Mouse (Mus musculus): ENCODE results near the gene Gng7.

Gene Gng7

GRCm38 (mm10) chr10:81025047-81025621, 10.4 kb upstream of the Gng7 start:
- DNase-seq, result no peak

- no peak for DNase-seq
Measured at GRCm38 (mm10) chr10:81024346-81024937, 9.7 kb upstream of the Gng7 start.

- DNase-seq, result no peak
Measured at GRCm38 (mm10) chr10:81022744-81023143, 8.0 kb upstream of the Gng7 start.

- DNase-seq, result no peak
Measured at GRCm38 (mm10) chr10:81021547-81022110, 6.9 kb upstream of the Gng7 start.

GRCm38 (mm10) chr10:81020207-81020606, 5.5 kb upstream of the Gng7 start:
- no peak for DNase-seq

GRCm38 (mm10) chr10:81019687-81020086, 4.9 kb upstream of the Gng7 start:
- no peak for DNase-seq

GRCm38 (mm10) chr10:81018326-81018725, 3.6 kb upstream of the Gng7 start:
- no peak for DNase-seq

GRCm38 (mm10) chr10:81016645-81017044, 1.9 kb upstream of the Gng7 start:
- DNase-seq, result peak in 1 of 2 experiments; percentile 32

- DNase-seq, result no peak
Measured at GRCm38 (mm10) chr10:81015666-81016065, 921 bp upstream of the Gng7 start.

- no peak for DNase-seq
Measured at GRCm38 (mm10) chr10:81010851-81011250, 3.9 kb downstream of the Gng7 start.

GRCm38 (mm10) chr10:81007240-81007639, 7.5 kb downstream of the Gng7 start:
- no peak for DNase-seq

- no peak for DNase-seq
Measured at GRCm38 (mm10) chr10:81006005-81006677, 8.6 kb downstream of the Gng7 start.

- no peak for DNase-seq
Measured at GRCm38 (mm10) chr10:81001161-81001560, 13.6 kb downstream of the Gng7 start.

GRCm38 (mm10) chr10:81000197-81001062, 14.3 kb downstream of the Gng7 start:
- DNase-seq, result no peak

- DNase-seq, result peak; percentile 68 to 71
Measured at GRCm38 (mm10) chr10:80999362-81000196, 15.2 kb downstream of the Gng7 start.

- DNase-seq, result peak; percentile 45 to 49
Measured at GRCm38 (mm10) chr10:80998778-80999177, 16.0 kb downstream of the Gng7 start.

- no peak for DNase-seq
Measured at GRCm38 (mm10) chr10:80998021-80998420, 16.7 kb downstream of the Gng7 start.

GRCm38 (mm10) chr10:80997332-80997731, 17.4 kb downstream of the Gng7 start:
- DNase-seq, result no peak

GRCm38 (mm10) chr10:80996501-80996900, 18.2 kb downstream of the Gng7 start:
- DNase-seq, result no peak

- DNase-seq, result peak; percentile 39 to 49
Measured at GRCm38 (mm10) chr10:80995091-80995632, 19.6 kb downstream of the Gng7 start.

- no peak for DNase-seq
Measured at GRCm38 (mm10) chr10:80994621-80995020, 20.1 kb downstream of the Gng7 start.

GRCm38 (mm10) chr10:80993276-80993675, 21.5 kb downstream of the Gng7 start:
- DNase-seq, result no peak

Measured in thymus, adult 18-20 months (tissue).